Mouse (Mus musculus) bone marrow, adult 2 months (tissue): ENCODE data around the gene Mgst3.

ENCODE experiments used
- CTCF ChIP-seq: fragments of 200-500 bp; IDR thresholded peaks from 2 replicates; pipeline ENCODE4 v1.5.1; 2011; ENCODE audit warnings: low read length, control low read depth; ENCODE audit not compliant: control insufficient read depth, insufficient read depth
- POLR2A ChIP-seq: fragments of 200-500 bp; IDR thresholded peaks from 2 replicates; pipeline ENCODE4 v1.6.1; 2011; ENCODE audit warnings: low read depth, mild to moderate bottlenecking, control low read depth, low read length, borderline replicate concordance; ENCODE audit not compliant: control insufficient read depth

DNA sequence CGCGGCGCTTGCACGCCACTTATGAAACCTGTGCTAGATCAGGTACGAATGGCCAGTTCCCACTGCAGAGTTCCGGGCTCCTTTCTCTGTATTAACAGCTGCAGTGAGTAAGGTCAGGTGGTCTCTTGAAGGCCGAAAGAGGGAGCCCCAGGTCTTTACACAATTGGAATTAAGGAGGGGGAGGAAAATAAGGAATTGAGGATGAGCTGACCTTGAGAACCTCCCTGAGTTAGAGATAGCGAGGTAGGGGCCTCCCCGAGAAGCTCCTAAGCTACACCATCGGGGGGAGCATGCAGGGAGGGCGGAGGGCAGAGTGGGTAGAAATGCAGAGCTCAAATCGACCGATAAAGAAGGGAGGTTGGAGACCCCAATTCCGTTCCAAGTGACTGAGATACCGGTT is 360 bp downstream of the Mgst3 start:
- TF ChIP-seq CTCF = no peak
- TF ChIP-seq POLR2A = no peak
